Mouse (Mus musculus): ENCODE data around the gene Tuba4a. TPM values are rescaled to one million over a fixed set of nuclear protein-coding genes. Genes with fewer than 3 reads are reported as not detected.

Gene Tuba4a
- 96.3 and 102 TPM in 2 replicates for polyA plus RNA-seq (2015; fragmentation: Nextera tagmentation; extraction: Ambion mirVana)

DNA sequence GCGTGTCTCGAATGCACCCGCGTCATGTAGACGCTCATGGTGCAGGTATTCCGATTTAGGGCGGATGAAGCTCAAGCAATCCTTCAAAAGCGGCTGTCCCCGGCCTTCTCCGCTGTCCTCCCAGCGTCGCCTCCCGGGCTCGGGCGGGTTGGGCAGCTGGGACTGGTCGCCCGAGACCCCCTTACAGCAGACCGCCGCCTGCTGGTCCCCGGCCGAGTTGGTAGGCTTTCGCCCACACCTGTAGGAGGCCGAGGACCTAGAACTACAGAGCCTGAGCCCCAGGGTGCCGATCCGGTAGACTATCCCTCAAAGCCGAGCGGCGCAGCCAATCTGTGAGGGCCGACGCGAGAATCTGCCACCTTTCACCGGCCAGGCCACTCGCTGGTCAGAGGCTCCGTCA lies at the start of gene Tuba4a:
Gene Tuba4a, minus strand, starts transcription at position 335 of the 400 bp plus-strand sequence.
- peak within 1 kb of the TSS; percentile 54 for H3K4me3 ChIP-seq (ENCODE audit: low read length)
- no peak within 1 kb of the TSS; the same call in 1 of the 2 replicates for H3K27ac ChIP-seq (ENCODE audit: low read length)
- H3K9ac ChIP-seq (replicated peaks; ENCODE audit: low read length): peak within 1 kb of the TSS; percentile 68
- H3K4me2 ChIP-seq (replicated peaks; ENCODE audit: low read depth, low read length): peak within 1 kb of the TSS; percentile 99
- H3K36me3 ChIP-seq (ENCODE audit: insufficient read depth, low read length): peaks cover 10% of the 10 kb centered on the region; the same call in 1 of the 2 replicates
- ATAC-seq (ENCODE audit: low FRiP score, low TSS enrichment): peak; percentile 67
- peaks cover 33% of the 10 kb centered on the region for H3K27me3 ChIP-seq (ENCODE audit: insufficient read depth, low read length)
- WGBS: under 1% methylated on average over 34 of the region's 34 CpGs
- H3K4me1 ChIP-seq (ENCODE audit: insufficient read depth, low read length): peaks cover 14% of the 10 kb centered on the region
- H3K9me3 ChIP-seq (ENCODE audit: low read length): no peaks in the 10 kb centered on the region

- Histone ChIP-seq H3K27ac (ENCODE audit: low read length) (no peak within 1 kb of the TSS), H3K27me3 (ENCODE audit: insufficient read depth, low read length) (peaks cover 41% of the 10 kb centered on the region), H3K36me3 (ENCODE audit: insufficient read depth, low read length) (no peaks in the 10 kb centered on the region), H3K4me2 (replicated peaks; ENCODE audit: low read depth, low read length) (no peak within 1 kb of the TSS), H3K4me1 (ENCODE audit: insufficient read depth, low read length) (no peaks in the 10 kb centered on the region), H3K4me3 (ENCODE audit: low read length) (no peak within 1 kb of the TSS; the same call in 1 of the 2 replicates), H3K9ac (replicated peaks; ENCODE audit: low read length) (no peak within 1 kb of the TSS), H3K9me3 (ENCODE audit: low read length) (no peaks in the 10 kb centered on the region)
- ATAC-seq (ENCODE audit: low FRiP score, low TSS enrichment): 0 out of 2 replicates have a peak, but pooled peaks have one; percentile 9
- 12% methylated on average over 32 of the region's 32 CpGs for WGBS
Measured at GRCm38 (mm10) chr1:75264091-75264880, 44.6 kb upstream of the Tuba4a start, which contains the start of gene Ptprn. Gene Ptprn (minus strand): TSS chr1:75264502.

- H3K27ac ChIP-seq (ENCODE audit: low read length): no peak overlapping the region
- no peak overlapping the region for H3K4me2 ChIP-seq (replicated peaks; ENCODE audit: low read depth, low read length)
- 2% methylated on average over 40 of the region's 40 CpGs for WGBS
- no peaks in the 10 kb centered on the region for H3K36me3 ChIP-seq (ENCODE audit: insufficient read depth, low read length)
- H3K27me3 ChIP-seq (ENCODE audit: insufficient read depth, low read length): peaks cover 41% of the 10 kb centered on the region
- H3K4me1 ChIP-seq (ENCODE audit: insufficient read depth, low read length): no peaks in the 10 kb centered on the region
- no peaks in the 10 kb centered on the region for H3K9me3 ChIP-seq (ENCODE audit: low read length)
- no peak overlapping the region for H3K9ac ChIP-seq (replicated peaks; ENCODE audit: low read length)
- ATAC-seq (ENCODE audit: low FRiP score, low TSS enrichment): peak; percentile 59
- no peak overlapping the region; the same call in 1 of the 2 replicates for H3K4me3 ChIP-seq (ENCODE audit: low read length)
Measured at GRCm38 (mm10) chr1:75262969-75263951, 43.6 kb upstream of the Tuba4a start.

GRCm38 (mm10) chr1:75261278-75261677 lies 41.6 kb upstream of the Tuba4a start:
- Histone ChIP-seq H3K4me3 (ENCODE audit: low read length) (no peak overlapping the region), H3K36me3 (ENCODE audit: insufficient read depth, low read length) (no peaks in the 10 kb centered on the region), H3K9me3 (ENCODE audit: low read length) (no peaks in the 10 kb centered on the region), H3K27ac (ENCODE audit: low read length) (no peak overlapping the region), H3K27me3 (ENCODE audit: insufficient read depth, low read length) (peaks cover 36% of the 10 kb centered on the region), H3K4me1 (ENCODE audit: insufficient read depth, low read length) (no peaks in the 10 kb centered on the region), H3K9ac (replicated peaks; ENCODE audit: low read length) (no peak overlapping the region), H3K4me2 (replicated peaks; ENCODE audit: low read depth, low read length) (no peak overlapping the region)
- ATAC-seq (ENCODE audit: low FRiP score, low TSS enrichment): no peak

- WGBS: 62% methylated on average over 10 of the region's 10 CpGs
- H3K9me3 ChIP-seq (ENCODE audit: low read length): no peaks in the 10 kb centered on the region
- no peaks in the 10 kb centered on the region for H3K27me3 ChIP-seq (ENCODE audit: insufficient read depth, low read length)
- H3K4me1 ChIP-seq (ENCODE audit: insufficient read depth, low read length): no peaks in the 10 kb centered on the region; the same call in 1 of the 2 replicates
- H3K9ac ChIP-seq (replicated peaks; ENCODE audit: low read length): no peak overlapping the region
- H3K27ac ChIP-seq (ENCODE audit: low read length): no peak overlapping the region
- no peak overlapping the region for H3K4me2 ChIP-seq (replicated peaks; ENCODE audit: low read depth, low read length)
- H3K4me3 ChIP-seq (ENCODE audit: low read length): no peak overlapping the region
- no peak for ATAC-seq (ENCODE audit: low FRiP score, low TSS enrichment)
- no peaks in the 10 kb centered on the region for H3K36me3 ChIP-seq (ENCODE audit: insufficient read depth, low read length)
Measured at GRCm38 (mm10) chr1:75255516-75256046, 35.9 kb upstream of the Tuba4a start.

DNA sequence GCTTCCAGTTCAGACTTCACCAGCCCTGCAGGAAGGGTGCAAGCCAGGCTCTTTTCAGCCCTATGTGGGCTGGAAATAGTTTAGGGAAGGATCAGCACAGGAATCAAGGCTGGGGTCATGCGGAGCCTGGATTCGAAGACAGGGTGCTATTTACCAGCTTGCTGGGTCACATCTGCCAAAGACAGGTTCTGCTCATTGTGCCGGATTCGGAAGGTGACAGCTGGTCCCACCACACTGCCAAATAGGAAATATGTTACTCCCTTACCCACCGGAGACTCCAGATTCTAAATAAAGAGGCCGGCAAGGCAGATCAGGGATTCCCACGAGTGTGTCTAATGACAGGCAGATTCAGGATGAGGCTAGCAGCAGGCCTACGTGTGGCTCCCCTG lies 35.0 kb upstream of the Tuba4a start:
- 78% methylated on average over 8 of the region's 8 CpGs for WGBS
- Histone ChIP-seq H3K4me2 (replicated peaks; ENCODE audit: low read depth, low read length) (no peak overlapping the region), H3K9ac (replicated peaks; ENCODE audit: low read length) (no peak overlapping the region), H3K36me3 (ENCODE audit: insufficient read depth, low read length) (no peaks in the 10 kb centered on the region), H3K4me3 (ENCODE audit: low read length) (no peak overlapping the region), H3K9me3 (ENCODE audit: low read length) (no peaks in the 10 kb centered on the region), H3K27me3 (ENCODE audit: insufficient read depth, low read length) (no peaks in the 10 kb centered on the region), H3K27ac (ENCODE audit: low read length) (no peak overlapping the region), H3K4me1 (ENCODE audit: insufficient read depth, low read length) (no peaks in the 10 kb centered on the region; the same call in 1 of the 2 replicates)
- ATAC-seq (ENCODE audit: low FRiP score, low TSS enrichment): no peak

GRCm38 (mm10) chr1:75253849-75254624 lies 34.4 kb upstream of the Tuba4a start:
- Histone ChIP-seq H3K4me2 (replicated peaks; ENCODE audit: low read depth, low read length) (no peak overlapping the region), H3K36me3 (ENCODE audit: insufficient read depth, low read length) (no peaks in the 10 kb centered on the region), H3K4me3 (ENCODE audit: low read length) (no peak overlapping the region), H3K27ac (ENCODE audit: low read length) (no peak overlapping the region), H3K27me3 (ENCODE audit: insufficient read depth, low read length) (no peaks in the 10 kb centered on the region), H3K9me3 (ENCODE audit: low read length) (no peaks in the 10 kb centered on the region), H3K9ac (replicated peaks; ENCODE audit: low read length) (no peak overlapping the region), H3K4me1 (ENCODE audit: insufficient read depth, low read length) (no peaks in the 10 kb centered on the region; the same call in 1 of the 2 replicates)
- 62% methylated on average over 16 of the region's 16 CpGs for WGBS
- no peak for ATAC-seq (ENCODE audit: low FRiP score, low TSS enrichment)

GRCm38 (mm10) chr1:75253029-75253428 lies 33.4 kb upstream of the Tuba4a start:
- H3K27ac ChIP-seq (ENCODE audit: low read length): no peak overlapping the region
- no peaks in the 10 kb centered on the region for H3K9me3 ChIP-seq (ENCODE audit: low read length)
- H3K36me3 ChIP-seq (ENCODE audit: insufficient read depth, low read length): no peaks in the 10 kb centered on the region
- ATAC-seq (ENCODE audit: low FRiP score, low TSS enrichment): no peak
- no peak overlapping the region for H3K4me2 ChIP-seq (replicated peaks; ENCODE audit: low read depth, low read length)
- H3K4me3 ChIP-seq (ENCODE audit: low read length): no peak overlapping the region
- H3K4me1 ChIP-seq (ENCODE audit: insufficient read depth, low read length): peaks cover 6% of the 10 kb centered on the region
- H3K27me3 ChIP-seq (ENCODE audit: insufficient read depth, low read length): no peaks in the 10 kb centered on the region
- no peak overlapping the region for H3K9ac ChIP-seq (replicated peaks; ENCODE audit: low read length)
- 79% methylated on average over 16 of the region's 16 CpGs for WGBS

DNA sequence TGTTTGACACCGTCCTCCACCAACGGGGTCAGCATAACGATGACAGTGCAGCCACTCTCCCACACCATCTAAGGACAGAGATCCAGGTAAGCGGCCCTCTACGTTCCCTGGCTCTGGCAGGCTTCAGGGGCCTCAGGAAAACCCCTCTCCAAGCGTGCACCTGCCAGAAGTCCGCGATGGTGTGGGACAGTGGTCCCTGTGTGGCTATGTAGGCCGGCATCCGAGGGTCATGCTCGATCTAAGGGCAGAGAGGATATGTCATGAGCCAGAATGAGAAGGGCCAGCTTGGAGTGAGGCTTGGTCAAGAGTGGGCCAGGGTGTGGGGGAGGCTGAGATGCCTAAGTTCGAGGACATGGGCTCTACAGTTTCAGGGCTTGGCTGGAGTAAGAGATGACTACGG lies 32.6 kb upstream of the Tuba4a start:
- H3K9me3 ChIP-seq (ENCODE audit: low read length): no peaks in the 10 kb centered on the region
- no peak overlapping the region for H3K4me2 ChIP-seq (replicated peaks; ENCODE audit: low read depth, low read length)
- H3K4me1 ChIP-seq (ENCODE audit: insufficient read depth, low read length): peaks cover 11% of the 10 kb centered on the region
- WGBS: 69% methylated on average over 13 of the region's 13 CpGs
- H3K9ac ChIP-seq (replicated peaks; ENCODE audit: low read length): no peak overlapping the region
- H3K4me3 ChIP-seq (ENCODE audit: low read length): no peak overlapping the region
- no peaks in the 10 kb centered on the region for H3K36me3 ChIP-seq (ENCODE audit: insufficient read depth, low read length)
- no peaks in the 10 kb centered on the region for H3K27me3 ChIP-seq (ENCODE audit: insufficient read depth, low read length)
- ATAC-seq (ENCODE audit: low FRiP score, low TSS enrichment): 0 out of 2 replicates have a peak, but pooled peaks have one; percentile 6
- no peak overlapping the region for H3K27ac ChIP-seq (ENCODE audit: low read length)
